Mouse (Mus musculus) gastrocnemius, postnatal 25 days (tissue): ENCODE data around the gene Gpbp1l1. TPM values are rescaled to one million over a fixed set of nuclear protein-coding genes. Genes with fewer than 3 reads are reported as not detected.

Experiments
- DNase-seq: peaks from one replicate; pipeline ENCODE4 v3.0.0; 2022
- total RNA-seq, 2 experiments: library from RNA; stranded (reverse); gene quantifications; 1 replicate in 1 of 2; 2 replicates in 1 of 2; pipeline ENCODE4 v1.2.3; 2021

Gpbp1l1 gene
- total RNA-seq, 2 experiments from 2014 or later = 28.0 to 28.3 TPM

DNA sequence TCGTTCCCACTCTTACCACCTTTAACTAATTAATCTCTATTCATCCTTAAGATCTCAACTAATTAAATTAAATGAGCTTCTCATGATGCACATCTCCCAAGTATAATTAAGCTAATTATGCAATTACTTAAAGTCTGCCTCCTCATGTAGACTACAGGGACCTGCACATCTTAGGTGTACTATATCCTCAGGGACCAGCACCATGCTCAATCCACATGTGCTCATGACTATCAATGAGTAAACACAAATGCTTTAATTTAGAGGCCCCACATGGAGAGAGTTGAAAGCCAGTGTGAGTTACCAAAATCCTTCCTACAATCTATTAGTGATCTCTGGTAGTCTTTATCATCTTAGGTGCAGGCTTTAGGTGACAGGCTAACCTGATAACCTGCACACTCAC, 77.7 kb downstream of the Gpbp1l1 start:
- no peak for DNase-seq

DNA sequence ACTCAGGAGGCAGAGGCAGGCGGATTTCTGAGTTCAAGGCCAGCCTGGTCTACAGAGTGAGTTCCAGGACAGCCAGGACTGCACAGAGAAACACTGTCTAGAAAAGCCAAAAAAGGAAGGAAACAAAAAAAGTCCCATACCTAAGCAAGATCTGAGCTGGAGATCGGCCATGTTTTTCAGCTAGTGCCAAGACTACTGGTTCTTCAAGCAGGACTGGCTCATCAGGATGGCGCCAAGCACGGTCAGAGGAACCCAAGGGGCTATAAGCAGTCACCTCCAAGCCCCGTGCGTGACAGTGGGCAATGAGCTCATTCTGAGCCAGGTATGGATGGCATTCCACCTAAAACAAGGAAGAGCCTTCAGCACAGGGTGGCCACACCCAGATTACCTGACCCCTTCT, 81.4 kb downstream of the Gpbp1l1 start:
- DNase-seq = no peak

DNA sequence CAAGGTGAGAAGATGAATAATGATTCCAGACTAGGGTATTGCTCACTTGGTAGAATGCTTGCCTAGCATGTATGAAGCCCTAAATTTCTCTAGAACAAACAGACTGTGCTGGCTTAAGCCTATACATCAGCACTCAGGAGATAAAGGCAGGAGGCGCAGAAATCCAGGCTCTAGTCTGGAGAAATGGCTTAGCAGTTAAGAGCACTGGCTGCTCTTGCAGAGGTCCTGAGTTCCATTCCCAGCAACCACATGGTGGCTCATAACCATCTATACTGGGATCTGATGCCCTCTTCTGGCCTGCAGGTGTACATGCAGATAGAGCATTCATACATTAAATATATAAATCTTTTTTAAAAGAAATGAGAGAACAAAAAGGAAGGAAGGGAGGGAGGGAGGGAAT, 84.6 kb downstream of the Gpbp1l1 start:
- DNase-seq = no peak

Other genes with a start within 250 kb of the Gpbp1l1 start
- 10 to 100 TPM; 76.6 to 83.8 TPM for gene Mast2, start 93.5 kb upstream of the Gpbp1l1 start, total RNA-seq
- gene Ipp, start 50.1 kb upstream of the Gpbp1l1 start, total RNA-seq = 10 to 100 TPM; 11.0 to 14.6 TPM
- 10 to 100 TPM; 14.1 to 18.7 TPM for gene Tmem69, start 1.7 kb upstream of the Gpbp1l1 start, total RNA-seq
- 1 to 10 TPM; 1.4 to 1.8 TPM for gene Ccdc17, start 39.0 kb downstream of the Gpbp1l1 start, total RNA-seq
- 10 to 100 TPM; 12.4 to 12.8 TPM for gene Nasp, start 70.3 kb downstream of the Gpbp1l1 start, total RNA-seq
- gene Akr1a1, start 94.0 kb downstream of the Gpbp1l1 start, total RNA-seq = 100 to 1,000 TPM; 175 to 184 TPM
- gene Prdx1, start 127.9 kb downstream of the Gpbp1l1 start, total RNA-seq = 100 to 1,000 TPM; 229 to 254 TPM
- 10 to 100 TPM; 29.1 to 33.9 TPM for gene Mmachc, start 150.7 kb downstream of the Gpbp1l1 start, total RNA-seq
- 1 to 10 TPM; 2.6 to 3.5 TPM for gene Ccdc163, start 150.9 kb downstream of the Gpbp1l1 start, total RNA-seq
- 1 to 10 TPM; 1.3 to 1.5 TPM for gene Tesk2, start 163.3 kb downstream of the Gpbp1l1 start, total RNA-seq
- gene Toe1, start 250.0 kb downstream of the Gpbp1l1 start, total RNA-seq = 1 to 10 TPM; 3.8 to 4.4 TPM